15 mouse cellular contexts compared by ENCODE assay signal in the genomic region with DNA sequence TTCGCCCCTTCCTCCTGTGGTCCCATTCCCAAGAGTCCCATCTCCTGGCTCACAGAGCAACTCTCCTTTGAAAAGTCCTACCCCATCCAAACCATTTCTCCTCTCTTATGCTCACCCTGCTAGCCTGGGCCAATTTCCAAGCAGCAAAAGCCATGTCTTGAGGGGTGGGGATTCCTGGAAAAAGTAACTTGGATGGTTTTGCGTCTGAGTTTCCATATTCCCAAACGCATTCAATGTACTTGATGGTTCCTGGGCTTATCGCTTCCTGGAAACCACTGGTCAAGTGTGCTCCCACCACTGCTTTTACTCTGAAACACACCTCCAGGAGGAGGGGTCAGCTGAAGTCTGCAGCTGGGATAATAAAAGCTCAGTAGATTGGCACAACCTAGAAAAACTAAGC.
"Had no signal": no experiment of that assay in that cellular context is flagged by ENCODE, and none has a peak within 500 bp of the region (broad histone marks: within the 10 kb centered on the region; RNA-seq: fewer than 3 reads in every experiment).

No protein-coding gene starts in this region.

- H3K9ac ChIP-seq: liver, embryonic 12.5 days; lung, embryonic 14.5 days; neural tube, embryonic 15.5 days had no signal

- H3K36me3 ChIP-seq: liver, embryonic 12.5 days; midbrain, embryonic 10.5 days; neural tube, embryonic 15.5 days had no signal

- H3K27ac ChIP-seq: kidney, postnatal 0 days; liver, embryonic 12.5 days; midbrain, embryonic 10.5 days; neural tube, embryonic 15.5 days had no signal

- H3K4me2 ChIP-seq: liver, embryonic 12.5 days; lung, embryonic 14.5 days; neural tube, embryonic 15.5 days had no signal

- ATAC-seq: liver, embryonic 12.5 days had no signal

- H3K9me3 ChIP-seq: liver, embryonic 12.5 days; midbrain, embryonic 10.5 days; neural tube, embryonic 15.5 days had no signal

- H3K4me3 ChIP-seq: liver, embryonic 12.5 days; midbrain, embryonic 10.5 days; myocyte; neural tube, embryonic 15.5 days had no signal

- DNase-seq: kidney, postnatal 36 days; layer of hippocampus, adult 9-11 months; layer of hippocampus, postnatal 36 days; lung, embryonic 14.5 days; lung, postnatal 10 days; lung, postnatal 4 days; midbrain, embryonic 14.5 days; right cerebral cortex, adult 18-20 months; right cerebral cortex, postnatal 25 days; thymus, postnatal 36 days had no signal

- H3K27me3 ChIP-seq: liver, embryonic 12.5 days; neural tube, embryonic 15.5 days had no signal
